Mouse (Mus musculus) left cerebral cortex, adult 18-20 months (tissue): ENCODE results near the gene Tmem52. TPM values are rescaled to one million over a fixed set of nuclear protein-coding genes. Genes with fewer than 3 reads are reported as not detected.

Experiments
- DNase-seq, 2 experiments: peaks; one replicate each; pipeline ENCODE4 v3.0.0; 2021 to 2022; ENCODE audit warnings: low spot score in 2 of 2, mixed read lengths in 1 of 2
- total RNA-seq, 2 experiments: library from RNA; stranded (reverse); gene quantifications; 2 replicates each; pipeline ENCODE4 v1.2.3; 2021

Gene Tmem52
- total RNA-seq, 2 experiments from 2014 or later, result 1.1 to 1.8 TPM

DNA sequence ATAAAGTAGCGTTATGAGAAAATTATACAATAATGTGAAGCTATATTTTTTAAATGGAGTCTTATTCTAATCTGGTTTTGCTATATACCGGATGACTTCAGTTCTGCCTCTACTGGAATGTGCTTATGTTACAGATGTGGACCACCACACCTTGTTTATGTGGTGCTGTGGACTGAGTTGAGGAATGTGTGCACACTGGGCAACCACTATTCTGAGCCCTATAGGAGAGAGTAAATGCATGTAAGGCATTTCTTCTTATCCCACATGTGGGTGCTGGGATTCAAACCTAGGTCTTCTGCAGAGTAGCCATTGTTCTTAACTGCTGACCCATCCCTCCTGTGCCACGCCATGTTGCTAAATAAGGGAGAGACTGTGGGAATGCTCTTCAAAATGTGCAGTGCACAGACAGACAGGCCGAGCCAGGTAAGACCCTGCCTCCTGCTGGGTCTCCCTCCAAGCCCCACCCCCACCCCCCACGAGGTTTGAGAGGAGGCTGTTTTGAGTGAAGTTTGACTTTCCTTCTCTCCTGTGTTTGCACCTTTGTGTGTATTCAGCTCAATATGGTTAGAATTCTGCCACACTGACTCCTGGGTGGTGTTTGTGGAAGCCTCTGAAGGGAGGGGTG lies 36.9 kb downstream of the Tmem52 start:
- no peak for DNase-seq

GRCm38 (mm10) chr4:155508614-155509013 lies 39.7 kb downstream of the Tmem52 start:
- DNase-seq, result no peak

GRCm38 (mm10) chr4:155510981-155511380 lies 42.1 kb downstream of the Tmem52 start:
- DNase-seq, result no peak

DNA sequence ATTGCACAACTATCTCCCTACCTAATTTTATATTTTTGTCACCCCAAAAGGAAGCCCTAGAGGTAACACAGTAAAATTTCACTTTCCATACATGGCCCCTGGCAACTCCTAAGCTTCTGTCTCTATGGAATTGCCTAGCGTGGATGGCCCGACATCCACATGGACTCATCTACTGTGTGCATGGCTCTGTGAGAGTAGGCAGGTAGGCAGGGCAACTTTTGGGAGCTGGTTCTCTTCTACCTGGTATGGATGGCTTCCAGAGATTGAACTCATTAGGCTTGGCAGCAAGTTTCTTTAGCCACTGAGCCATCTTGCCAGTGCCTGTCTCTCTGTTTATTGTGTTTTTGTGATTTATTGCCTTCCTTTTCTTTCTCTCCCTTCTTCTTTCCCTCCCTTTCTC lies 45.9 kb downstream of the Tmem52 start:
- DNase-seq, result no peak

DNA sequence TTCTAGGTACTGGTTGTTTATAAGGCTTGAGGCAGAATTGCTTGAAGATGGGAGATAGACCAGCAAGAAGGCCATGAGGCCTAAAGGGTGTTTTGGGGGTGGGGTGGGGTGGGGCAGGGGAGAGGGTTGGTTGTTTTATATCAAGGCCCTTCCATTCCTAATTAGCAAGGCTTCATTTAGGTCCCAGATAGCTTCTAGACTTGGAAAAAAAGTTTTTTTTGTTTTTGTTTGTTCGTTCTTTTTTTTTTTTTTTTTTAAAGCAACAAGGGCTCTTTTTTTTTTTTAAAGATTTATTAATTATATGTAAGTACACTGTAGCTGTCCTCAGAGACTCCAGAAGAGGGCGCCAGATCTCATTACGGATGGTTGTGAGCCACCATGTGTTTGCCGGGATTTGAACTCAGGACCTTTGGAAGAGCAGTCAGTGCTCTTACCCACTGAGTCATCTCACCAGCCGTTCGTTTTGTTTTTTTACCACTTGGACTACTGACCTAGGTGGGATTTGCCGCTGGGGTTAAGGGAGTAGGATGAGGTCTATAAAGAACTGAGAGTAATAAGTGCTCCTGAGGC lies 49.1 kb downstream of the Tmem52 start:
- no peak for DNase-seq

Other genes starting within 250 kb of the Tmem52 start
- gene Ski, start 246.5 kb upstream of the Tmem52 start, total RNA-seq, result 100 to 1,000 TPM; 115 to 128 TPM
- gene Faap20, start 219.3 kb upstream of the Tmem52 start, total RNA-seq, result 10 to 100 TPM; 28.0 to 29.5 TPM
- 100 to 1,000 TPM; 216 to 223 TPM for gene Prkcz, start 107.8 kb upstream of the Tmem52 start, total RNA-seq
- gene Gabrd, start 71.0 kb upstream of the Tmem52 start, total RNA-seq, result 10 to 100 TPM; 77.5 to 84.7 TPM
- 10 to 100 TPM; 12.0 to 13.1 TPM for gene Cfap74, start 59.9 kb upstream of the Tmem52 start, total RNA-seq
- gene Gnb1, start 22.2 kb downstream of the Tmem52 start, total RNA-seq, result 100 to 1,000 TPM; 859 to 881 TPM
- gene Nadk, start 93.3 kb downstream of the Tmem52 start, total RNA-seq, result 10 to 100 TPM; 57.5 to 57.7 TPM
- gene Slc35e2, start 132.3 kb downstream of the Tmem52 start, total RNA-seq, result 10 to 100 TPM; 47.2 to 48.9 TPM
- 10 to 100 TPM; 47.1 to 49.4 TPM for gene Cdk11b, start 155.7 kb downstream of the Tmem52 start, total RNA-seq
- gene Gm10563, start 176.3 kb downstream of the Tmem52 start, total RNA-seq, result not detected
- 1 to 10 TPM; 2.4 to 4.6 TPM for gene Mmp23, start 184.3 kb downstream of the Tmem52 start, total RNA-seq
- gene Mib2, start 200.1 kb downstream of the Tmem52 start, total RNA-seq, result 100 to 1,000 TPM; 128 to 129 TPM
- gene Fndc10, start 225.2 kb downstream of the Tmem52 start, total RNA-seq, result 10 to 100 TPM; 27.8 to 32.8 TPM
- gene Ssu72, start 235.7 kb downstream of the Tmem52 start, total RNA-seq, result 10 to 100 TPM; 90.6 to 97.4 TPM